Mouse (Mus musculus) megakaryocyte, embryonic 14.5 days (primary cell): ENCODE data around the gene Psmb7. TPM values are rescaled to one million over a fixed set of nuclear protein-coding genes. Genes with fewer than 3 reads are reported as not detected.

Experiments
- H3K27me3 ChIP-seq: replicated peaks from 2 replicates; pipeline ENCODE3; 2012; ENCODE audit warnings: inconsistent platforms
- H3K36me3 ChIP-seq: replicated peaks from 2 replicates; pipeline ENCODE3; 2012; ENCODE audit warnings: low read length, inconsistent platforms, mixed read lengths
- H3K4me1 ChIP-seq: 2 replicates; pipeline ENCODE4 v1.6.1; 2012; ENCODE audit warnings: inconsistent platforms
- H3K4me3 ChIP-seq: replicated peaks from 2 replicates; pipeline ENCODE3; 2012; ENCODE audit warnings: moderate library complexity, mild to moderate bottlenecking, inconsistent platforms
- H3K9me3 ChIP-seq: 2 replicates; pipeline ENCODE4 v1.6.1; 2012; ENCODE audit warnings: inconsistent platforms
- FLI1 ChIP-seq: IDR thresholded peaks from 2 replicates; pipeline ENCODE4 v1.6.1; 2012; ENCODE audit warnings: low read length, inconsistent platforms, mixed read lengths
- GATA1 ChIP-seq: IDR thresholded peaks from 3 replicates; pipeline ENCODE4 v1.6.1; 2012; ENCODE audit warnings: mixed read lengths, low read length, inconsistent platforms, borderline replicate concordance
- polyA plus RNA-seq: library from polyadenylated mRNA; stranded (reverse); fragments of >175 nt; gene quantifications from 2 replicates; pipeline ENCODE4 v1.2.3, GENCODE M21; 2012; ENCODE audit warnings: low replicate concordance; ENCODE audit not compliant: insufficient read depth

Gene Psmb7
- polyA plus RNA-seq, 1 experiment: 12.4 TPM

GRCm38 (mm10) chr2:38645936-38646335 lies 2.0 kb upstream of the Psmb7 start:
- Histone ChIP-seq H3K36me3 (peaks cover 13% of the 10 kb centered on the region), H3K27me3 (peaks cover 7% of the 10 kb centered on the region), H3K4me1 (peaks cover 51% of the 10 kb centered on the region), H3K9me3 (peaks cover 10% of the 10 kb centered on the region), H3K4me3 (no peak overlapping the region)
- TF ChIP-seq GATA1 (no peak), FLI1 (no peak)

GRCm38 (mm10) chr2:38641761-38642160 lies 2.1 kb downstream of the Psmb7 start:
- Histone ChIP-seq H3K36me3 (peaks cover 52% of the 10 kb centered on the region), H3K27me3 (no peaks in the 10 kb centered on the region), H3K4me3 (no peak overlapping the region), H3K4me1 (peaks cover 35% of the 10 kb centered on the region), H3K9me3 (no peaks in the 10 kb centered on the region)
- TF ChIP-seq FLI1 (no peak), GATA1 (no peak)

- H3K4me1 ChIP-seq: peaks cover 9% of the 10 kb centered on the region; the same call in 1 of the 2 replicates
- TF ChIP-seq GATA1 (no peak), FLI1 (no peak)
- H3K9me3 ChIP-seq: no peaks in the 10 kb centered on the region
- H3K27me3 ChIP-seq: no peaks in the 10 kb centered on the region
- no peak overlapping the region for H3K4me3 ChIP-seq
- peaks cover 90% of the 10 kb centered on the region for H3K36me3 ChIP-seq
Observed at GRCm38 (mm10) chr2:38637716-38638267, 6.1 kb downstream of the Psmb7 start.

GRCm38 (mm10) chr2:38630574-38630973 lies 13.3 kb downstream of the Psmb7 start:
- H3K36me3 ChIP-seq: peaks cover 99% of the 10 kb centered on the region
- peaks cover 4% of the 10 kb centered on the region; the same call in 1 of the 2 replicates for H3K4me1 ChIP-seq
- TF ChIP-seq GATA1 (no peak), FLI1 (no peak)
- H3K27me3 ChIP-seq: no peaks in the 10 kb centered on the region
- H3K9me3 ChIP-seq: no peaks in the 10 kb centered on the region
- no peak overlapping the region for H3K4me3 ChIP-seq

- Histone ChIP-seq H3K9me3 (no peaks in the 10 kb centered on the region), H3K36me3 (peaks cover 99% of the 10 kb centered on the region), H3K4me3 (no peak overlapping the region), H3K27me3 (no peaks in the 10 kb centered on the region), H3K4me1 (peaks cover 9% of the 10 kb centered on the region; the same call in 1 of the 2 replicates)
- TF ChIP-seq GATA1: no peak
Observed at GRCm38 (mm10) chr2:38629451-38629850, 14.4 kb downstream of the Psmb7 start.

GRCm38 (mm10) chr2:38628801-38629200 lies 15.1 kb downstream of the Psmb7 start:
- H3K27me3 ChIP-seq: no peaks in the 10 kb centered on the region
- no peak for TF ChIP-seq FLI1
- no peak for TF ChIP-seq GATA1
- no peak overlapping the region for H3K4me3 ChIP-seq
- peaks cover 9% of the 10 kb centered on the region; the same call in 1 of the 2 replicates for H3K4me1 ChIP-seq
- H3K36me3 ChIP-seq: peaks cover 99% of the 10 kb centered on the region
- H3K9me3 ChIP-seq: no peaks in the 10 kb centered on the region

GRCm38 (mm10) chr2:38623821-38624590 lies 19.9 kb downstream of the Psmb7 start:
- peaks cover 83% of the 10 kb centered on the region for H3K36me3 ChIP-seq

GRCm38 (mm10) chr2:38623411-38623810 lies 20.5 kb downstream of the Psmb7 start:
- TF ChIP-seq GATA1 (no peak), FLI1 (no peak)
- Histone ChIP-seq H3K4me3 (no peak overlapping the region), H3K27me3 (no peaks in the 10 kb centered on the region), H3K9me3 (no peaks in the 10 kb centered on the region), H3K4me1 (peaks cover 31% of the 10 kb centered on the region), H3K36me3 (peaks cover 83% of the 10 kb centered on the region)

More at GRCm38 (mm10) chr2:38623821-38624590, 19.9 kb downstream of the Psmb7 start:
- TF ChIP-seq FLI1 (no peak), GATA1 (no peak)
- H3K4me1 ChIP-seq: peaks cover 35% of the 10 kb centered on the region
- H3K4me3 ChIP-seq: no peak overlapping the region
- no peaks in the 10 kb centered on the region for H3K27me3 ChIP-seq
- no peaks in the 10 kb centered on the region for H3K9me3 ChIP-seq

- TF ChIP-seq GATA1 (no peak), FLI1 (no peak)
- Histone ChIP-seq H3K27me3 (no peaks in the 10 kb centered on the region), H3K9me3 (no peaks in the 10 kb centered on the region), H3K36me3 (peaks cover 82% of the 10 kb centered on the region), H3K4me3 (peak overlapping the region; percentile 69), H3K4me1 (peaks cover 46% of the 10 kb centered on the region)
Observed at GRCm38 (mm10) chr2:38621610-38622021, 22.3 kb downstream of the Psmb7 start.

GRCm38 (mm10) chr2:38621076-38621475 lies 22.8 kb downstream of the Psmb7 start:
- no peak overlapping the region for H3K4me3 ChIP-seq
- H3K27me3 ChIP-seq: no peaks in the 10 kb centered on the region
- H3K9me3 ChIP-seq: no peaks in the 10 kb centered on the region
- H3K4me1 ChIP-seq: peaks cover 52% of the 10 kb centered on the region
- TF ChIP-seq FLI1 (no peak), GATA1 (no peak)
- peaks cover 77% of the 10 kb centered on the region for H3K36me3 ChIP-seq
